Mouse (Mus musculus) neural tube, embryonic 11.5 days (tissue): ENCODE data around the gene Il11. TPM values are rescaled to one million over a fixed set of nuclear protein-coding genes. Genes with fewer than 3 reads are reported as not detected.
A peak's percentile ranks its signal among the peaks of the same experiment; 100 is the strongest.

Source experiments
- ATAC-seq: fragments of 200-750 bp; cut with Nextera tagmentation; 2 replicates; pipeline ENCODE4 v1.8.0; 2017; ENCODE audit warnings: moderate number of reproducible peaks, mild to moderate bottlenecking, moderate TSS enrichment, moderate library complexity; ENCODE audit not compliant: insufficient read depth, low FRiP score, low TSS enrichment
- DNase-seq: peaks from one replicate; pipeline ENCODE4 v3.0.0-alpha.2; 2015; ENCODE audit warnings: low spot score
- H3K27ac ChIP-seq: fragments of 300-500 bp; sonication (generic); 2 replicates; pipeline ENCODE4 v1.5.1; 2014; ENCODE audit warnings: low read depth, mild to moderate bottlenecking, low read length
- H3K27me3 ChIP-seq: fragments of 300-500 bp; sonication (generic); 2 replicates; pipeline ENCODE4 v1.6.1; 2014; ENCODE audit warnings: mild to moderate bottlenecking, low read length, mixed read lengths; ENCODE audit not compliant: control insufficient read depth, insufficient read depth
- H3K36me3 ChIP-seq: fragments of 300-500 bp; sonication (generic); 2 replicates; pipeline ENCODE4 v1.6.1; 2014; ENCODE audit warnings: mild to moderate bottlenecking, low read length, moderate library complexity, mixed read lengths; ENCODE audit not compliant: control insufficient read depth, insufficient read depth
- H3K4me1 ChIP-seq: fragments of 300-500 bp; sonication (generic); 2 replicates; pipeline ENCODE4 v1.6.1; 2014; ENCODE audit warnings: low read length, mixed read lengths; ENCODE audit not compliant: control insufficient read depth, insufficient read depth
- H3K4me2 ChIP-seq: fragments of 300-500 bp; sonication (generic); 2 replicates; pipeline ENCODE4 v1.6.1; 2014; ENCODE audit warnings: low read depth, mild to moderate bottlenecking, moderate library complexity
- H3K4me3 ChIP-seq: fragments of 300-500 bp; sonication (generic); 2 replicates; pipeline ENCODE4 v1.5.1; 2014; ENCODE audit warnings: low read depth, low read length
- H3K9ac ChIP-seq: fragments of 300-500 bp; sonication (generic); 2 replicates; pipeline ENCODE4 v1.6.1; 2014; ENCODE audit warnings: mild to moderate bottlenecking, low read length
- H3K9me3 ChIP-seq: fragments of 300-500 bp; sonication (generic); 2 replicates; pipeline ENCODE4 v1.6.1; 2016; ENCODE audit warnings: low read length; ENCODE audit not compliant: control insufficient read depth
- WGBS: fragments of 180-500 bp; shearing (Covaris S2); extraction: QIAGEN DNeasy Blood & Tissue Kit; methylation state at CpG from one replicate; pipeline ENCODE4 v1.1.7; 2014; 5-methylcytosine and 5-hydroxymethylcytosine counted together
- polyA plus RNA-seq: library from polyadenylated mRNA; unstranded; fragments of >200 nt; fragmentation: Nextera tagmentation; extraction: Ambion mirVana; gene quantifications from 2 replicates; pipeline ENCODE4 v1.2.1, GENCODE M21; 2014

Il11 gene
- polyA plus RNA-seq, 1 experiment from 2014 or later = 0.16 TPM

GRCm38 (mm10) chr7:4741672-4742481, 40.8 kb downstream of the Il11 start:
- peak overlapping the region; percentile 74 for H3K4me3 ChIP-seq
- ATAC-seq (no peak), DNase-seq (no peak)
- H3K4me1 ChIP-seq = peaks cover 17% of the 10 kb centered on the region
- 85% methylated on average over 21 of the region's 21 CpGs for WGBS
- peak overlapping the region; percentile 88 for H3K4me2 ChIP-seq
- H3K36me3 ChIP-seq = peaks cover 7% of the 10 kb centered on the region
- no peaks in the 10 kb centered on the region for H3K9me3 ChIP-seq
- no peaks in the 10 kb centered on the region for H3K27me3 ChIP-seq
- no peak overlapping the region for H3K27ac ChIP-seq
- peak overlapping the region; percentile 85 for H3K9ac ChIP-seq

GRCm38 (mm10) chr7:4741151-4741550, 41.5 kb downstream of the Il11 start:
- H3K4me3 ChIP-seq = peak overlapping the region; percentile 74
- peak overlapping the region; percentile 56; the same call in 1 of the 2 replicates for H3K27ac ChIP-seq
- H3K4me1 ChIP-seq = peaks cover 17% of the 10 kb centered on the region
- peak overlapping the region; percentile 88 for H3K4me2 ChIP-seq
- H3K27me3 ChIP-seq = no peaks in the 10 kb centered on the region
- peaks cover 7% of the 10 kb centered on the region; the same call in 1 of the 2 replicates for H3K36me3 ChIP-seq
- DNase-seq (no peak), ATAC-seq (no peak)
- peak overlapping the region; percentile 85 for H3K9ac ChIP-seq
- H3K9me3 ChIP-seq = no peaks in the 10 kb centered on the region
- WGBS = 7% methylated on average over 4 of the region's 4 CpGs

GRCm38 (mm10) chr7:4740309-4740727, 42.3 kb downstream of the Il11 start:
- ATAC-seq = peak; percentile 29; the same call in 1 of the 2 replicates
- no peaks in the 10 kb centered on the region for H3K27me3 ChIP-seq

GRCm38 (mm10) chr7:4739544-4740275, 42.9 kb downstream of the Il11 start, which contains the start of gene Kmt5c:
Kmt5c (plus strand) TSS chr7:4740115.
- H3K36me3 ChIP-seq = peaks cover 5% of the 10 kb centered on the region; the same call in 1 of the 2 replicates
- no peaks in the 10 kb centered on the region for H3K27me3 ChIP-seq
- H3K4me1 ChIP-seq = peaks cover 17% of the 10 kb centered on the region
- peak within 1 kb of the TSS; percentile 88 for H3K4me2 ChIP-seq
- peak within 1 kb of the TSS; percentile 85 for H3K27ac ChIP-seq
- peak within 1 kb of the TSS; percentile 74 for H3K4me3 ChIP-seq
- peak within 1 kb of the TSS; percentile 85 for H3K9ac ChIP-seq
- WGBS = 0% methylated on average over 36 of the region's 44 CpGs
- peak; percentile 98 for ATAC-seq
- peak; percentile 95 for DNase-seq
- no peaks in the 10 kb centered on the region for H3K9me3 ChIP-seq

More at GRCm38 (mm10) chr7:4740309-4740727, 42.3 kb downstream of the Il11 start:
- DNase-seq = peak; percentile 34
- no peaks in the 10 kb centered on the region for H3K9me3 ChIP-seq
- WGBS = 2% methylated on average over 7 of the region's 14 CpGs
- peaks cover 17% of the 10 kb centered on the region for H3K4me1 ChIP-seq
- peak overlapping the region; percentile 85 for H3K27ac ChIP-seq
- peak overlapping the region; percentile 74 for H3K4me3 ChIP-seq
- H3K9ac ChIP-seq = peak overlapping the region; percentile 85
- peak overlapping the region; percentile 88 for H3K4me2 ChIP-seq
- H3K36me3 ChIP-seq = peaks cover 5% of the 10 kb centered on the region; the same call in 1 of the 2 replicates

GRCm38 (mm10) chr7:4739041-4739543, 43.6 kb downstream of the Il11 start:
- 46% methylated on average over 10 of the region's 10 CpGs for WGBS
- no peaks in the 10 kb centered on the region for H3K27me3 ChIP-seq
- peak overlapping the region; percentile 0; the same call in 1 of the 2 replicates for H3K27ac ChIP-seq
- H3K9ac ChIP-seq = no peak overlapping the region
- ATAC-seq (peak; percentile 4; the same call in 1 of the 2 replicates), DNase-seq (no peak)
- H3K4me1 ChIP-seq = peaks cover 17% of the 10 kb centered on the region
- peak overlapping the region; percentile 30 for H3K4me2 ChIP-seq
- no peak overlapping the region for H3K4me3 ChIP-seq
- peaks cover 5% of the 10 kb centered on the region; the same call in 1 of the 2 replicates for H3K36me3 ChIP-seq
- H3K9me3 ChIP-seq = no peaks in the 10 kb centered on the region

- no peaks in the 10 kb centered on the region for H3K27me3 ChIP-seq
- ATAC-seq (no peak), DNase-seq (no peak)
- H3K4me2 ChIP-seq = no peak overlapping the region
- H3K27ac ChIP-seq = no peak overlapping the region
- H3K4me1 ChIP-seq = no peaks in the 10 kb centered on the region
- no peaks in the 10 kb centered on the region for H3K9me3 ChIP-seq
- 79% methylated on average over 6 of the region's 6 CpGs for WGBS
- no peak overlapping the region for H3K9ac ChIP-seq
- H3K4me3 ChIP-seq = no peak overlapping the region
- H3K36me3 ChIP-seq = no peaks in the 10 kb centered on the region
Observed at GRCm38 (mm10) chr7:4732968-4733392, 49.7 kb downstream of the Il11 start.

GRCm38 (mm10) chr7:4731090-4731489, 51.6 kb downstream of the Il11 start:
- no peak overlapping the region for H3K9ac ChIP-seq
- ATAC-seq = no peak
- no peaks in the 10 kb centered on the region for H3K4me1 ChIP-seq
- no peaks in the 10 kb centered on the region for H3K9me3 ChIP-seq
- H3K27me3 ChIP-seq = no peaks in the 10 kb centered on the region
- no peaks in the 10 kb centered on the region for H3K36me3 ChIP-seq
- no peak overlapping the region for H3K4me2 ChIP-seq
- WGBS = 84% methylated on average over 5 of the region's 5 CpGs
- H3K27ac ChIP-seq = no peak overlapping the region
- H3K4me3 ChIP-seq = no peak overlapping the region
- DNase-seq = no peak

GRCm38 (mm10) chr7:4725169-4725568, 57.5 kb downstream of the Il11 start, which contains the start of gene Tmem150b:
Tmem150b (minus strand) TSS chr7:4725249.
- ATAC-seq (no peak), DNase-seq (no peak)
- Histone ChIP-seq H3K27me3 (no peaks in the 10 kb centered on the region), H3K36me3 (no peaks in the 10 kb centered on the region), H3K27ac (no peak within 1 kb of the TSS), H3K4me1 (no peaks in the 10 kb centered on the region), H3K9me3 (no peaks in the 10 kb centered on the region), H3K4me3 (no peak within 1 kb of the TSS), H3K4me2 (no peak within 1 kb of the TSS), H3K9ac (no peak within 1 kb of the TSS)
- 83% methylated on average over 7 of the region's 7 CpGs for WGBS
